Mouse (Mus musculus): Measurements from ENCODE around the gene Icmt.

GRCm38 (mm10) chr4:152315498-152316213, 18.6 kb downstream of the Icmt start:
- TF ChIP-seq EP300 (IDR thresholded peaks at IDR 0.05) (no peak), CTCF (IDR thresholded peaks at IDR 0.05) (no peak)
